Mouse (Mus musculus) midbrain, embryonic 13.5 days (tissue): Measurements from ENCODE around the gene Tubgcp2. TPM values are rescaled to one million over a fixed set of nuclear protein-coding genes. Genes with fewer than 3 reads are reported as not detected.

Source experiments
- ATAC-seq: fragments of 200-750 bp; cut with Nextera tagmentation; 2 replicates; pipeline ENCODE4 v1.8.0; 2017; ENCODE audit warnings: mild to moderate bottlenecking, moderate TSS enrichment, moderate library complexity
- H3K27ac ChIP-seq: fragments of 300-500 bp; sonication (generic); 2 replicates; pipeline ENCODE4 v1.5.1; 2015; ENCODE audit warnings: inconsistent platforms, mild to moderate bottlenecking, moderate library complexity
- H3K27me3 ChIP-seq: fragments of 300-500 bp; sonication (generic); 2 replicates; pipeline ENCODE4 v1.6.1; 2015; ENCODE audit warnings: mild to moderate bottlenecking, inconsistent platforms
- H3K36me3 ChIP-seq: fragments of 300-500 bp; sonication (generic); 2 replicates; pipeline ENCODE4 v1.6.1; 2015; ENCODE audit warnings: mild to moderate bottlenecking, inconsistent platforms
- H3K4me1 ChIP-seq: fragments of 300-500 bp; sonication (generic); replicated peaks from 2 replicates; pipeline ENCODE4 v1.6.1; 2015; ENCODE audit warnings: inconsistent platforms
- H3K4me2 ChIP-seq: fragments of 300-500 bp; sonication (generic); replicated peaks from 2 replicates; pipeline ENCODE4 v1.6.1; 2015; ENCODE audit warnings: moderate library complexity, mild to moderate bottlenecking, inconsistent platforms
- H3K4me3 ChIP-seq: fragments of 300-500 bp; sonication (generic); replicated peaks from 2 replicates; pipeline ENCODE4 v1.5.1; 2015; ENCODE audit warnings: mild to moderate bottlenecking, inconsistent platforms
- H3K9ac ChIP-seq: fragments of 300-500 bp; sonication (generic); replicated peaks from 2 replicates; pipeline ENCODE4 v1.6.1; 2015; ENCODE audit warnings: mild to moderate bottlenecking, inconsistent platforms
- H3K9me3 ChIP-seq: fragments of 300-500 bp; sonication (generic); 2 replicates; pipeline ENCODE4 v1.6.1; 2016; ENCODE audit warnings: mild to moderate bottlenecking, inconsistent platforms
- WGBS: fragments of 180-500 bp; shearing (Covaris S2); methylation state at CpG from one replicate; pipeline ENCODE4 v1.1.7; 2015; 5-methylcytosine and 5-hydroxymethylcytosine counted together
- polyA plus RNA-seq: library from polyadenylated mRNA; unstranded; fragments of >200 nt; fragmentation: Nextera tagmentation; extraction: Ambion mirVana; gene quantifications from 2 replicates; pipeline ENCODE4 v1.2.1, GENCODE M21; 2015

Gene Tubgcp2
- 61.1 and 62.9 TPM in 2 replicates for polyA plus RNA-seq

- peak within 1 kb of the TSS; percentile 90 for H3K9ac ChIP-seq
- ATAC-seq, result peak; percentile 97
- H3K4me2 ChIP-seq, result peak within 1 kb of the TSS; percentile 92
- H3K9me3 ChIP-seq, result no peaks in the 10 kb centered on the region
- 0 out of 2 replicates have a peak, but pooled peaks cover 10% of the 10 kb centered on the region for H3K27me3 ChIP-seq
- WGBS, result under 1% methylated on average over 68 of the region's 69 CpGs
- H3K4me1 ChIP-seq, result peaks cover 26% of the 10 kb centered on the region
- H3K36me3 ChIP-seq, result peaks cover 44% of the 10 kb centered on the region
- H3K4me3 ChIP-seq, result peak within 1 kb of the TSS; percentile 89
- peak within 1 kb of the TSS; percentile 88 for H3K27ac ChIP-seq
These were observed at the start of gene Tubgcp2, which contains the start of gene Zfp511 for GRCm38 (mm10) chr7:140036281-140037170. Gene Tubgcp2, minus strand, starts transcription at chr7:140036669. Gene Zfp511, plus strand, starts transcription at chr7:140036391.

- Histone ChIP-seq H3K36me3 (no peaks in the 10 kb centered on the region), H3K9me3 (no peaks in the 10 kb centered on the region), H3K4me1 (peaks cover 38% of the 10 kb centered on the region), H3K4me3 (peak within 1 kb of the TSS; percentile 50), H3K4me2 (peak within 1 kb of the TSS; percentile 76), H3K27ac (peak within 1 kb of the TSS; percentile 94), H3K27me3 (peaks cover 38% of the 10 kb centered on the region), H3K9ac (peak within 1 kb of the TSS; percentile 69)
- WGBS, result 6% methylated on average over 18 of the region's 18 CpGs
- peak; percentile 83 for ATAC-seq
These were observed 45.8 kb upstream of the Tubgcp2 start, which contains the start of gene Caly for GRCm38 (mm10) chr7:140082242-140082678. Gene Caly, minus strand, starts transcription at chr7:140082548.

GRCm38 (mm10) chr7:140081408-140082241, 45.2 kb upstream of the Tubgcp2 start:
- peak overlapping the region; percentile 94 for H3K27ac ChIP-seq
- H3K4me1 ChIP-seq, result peaks cover 38% of the 10 kb centered on the region
- ATAC-seq, result peak; percentile 44
- no peaks in the 10 kb centered on the region for H3K9me3 ChIP-seq
- WGBS, result 9% methylated on average over 20 of the region's 20 CpGs
- H3K4me3 ChIP-seq, result peak overlapping the region; percentile 50
- peak overlapping the region; percentile 76 for H3K4me2 ChIP-seq
- peak overlapping the region; percentile 69 for H3K9ac ChIP-seq
- H3K36me3 ChIP-seq, result no peaks in the 10 kb centered on the region
- peaks cover 39% of the 10 kb centered on the region for H3K27me3 ChIP-seq

- peak overlapping the region; percentile 76 for H3K4me2 ChIP-seq
- peak overlapping the region; percentile 94 for H3K27ac ChIP-seq
- peak overlapping the region; percentile 50 for H3K4me3 ChIP-seq
- H3K27me3 ChIP-seq, result peaks cover 47% of the 10 kb centered on the region
- peak overlapping the region; percentile 76 for H3K9ac ChIP-seq
- 2% methylated on average over 24 of the region's 24 CpGs for WGBS
- no peaks in the 10 kb centered on the region for H3K36me3 ChIP-seq
- H3K9me3 ChIP-seq, result no peaks in the 10 kb centered on the region
- peaks cover 38% of the 10 kb centered on the region for H3K4me1 ChIP-seq
- peak; percentile 77 for ATAC-seq
These were observed 44.2 kb upstream of the Tubgcp2 start for GRCm38 (mm10) chr7:140080503-140081156.

GRCm38 (mm10) chr7:140078711-140079110, 42.2 kb upstream of the Tubgcp2 start:
- H3K4me2 ChIP-seq, result 0 out of 2 replicates have a peak overlapping the region, but pooled peaks have one; percentile 76

GRCm38 (mm10) chr7:140077698-140078097, 41.2 kb upstream of the Tubgcp2 start:
- H3K27me3 ChIP-seq, result peaks cover 57% of the 10 kb centered on the region
- 0 out of 2 replicates have a peak overlapping the region, but pooled peaks have one; percentile 10 for H3K9ac ChIP-seq
- no peak for ATAC-seq
- H3K4me1 ChIP-seq, result peaks cover 34% of the 10 kb centered on the region
- H3K36me3 ChIP-seq, result peaks cover 11% of the 10 kb centered on the region; the same call in 1 of the 2 replicates
- no peaks in the 10 kb centered on the region for H3K9me3 ChIP-seq
- no peak overlapping the region for H3K4me3 ChIP-seq
- H3K27ac ChIP-seq, result no peak overlapping the region
- H3K4me2 ChIP-seq, result no peak overlapping the region
- 77% methylated on average over 6 of the region's 6 CpGs for WGBS

More at GRCm38 (mm10) chr7:140078711-140079110, 42.2 kb upstream of the Tubgcp2 start:
- H3K9me3 ChIP-seq, result no peaks in the 10 kb centered on the region
- H3K4me3 ChIP-seq, result no peak overlapping the region
- 6% methylated on average over 5 of the region's 5 CpGs for WGBS
- no peak overlapping the region for H3K27ac ChIP-seq
- peaks cover 52% of the 10 kb centered on the region for H3K27me3 ChIP-seq
- H3K4me1 ChIP-seq, result peaks cover 38% of the 10 kb centered on the region
- H3K36me3 ChIP-seq, result 0 out of 2 replicates have a peak, but pooled peaks cover 2% of the 10 kb centered on the region
- H3K9ac ChIP-seq, result no peak overlapping the region
- no peak for ATAC-seq

- H3K4me1 ChIP-seq, result 0 out of 2 replicates have a peak, but pooled peaks cover under 1% of the 10 kb centered on the region
- H3K27me3 ChIP-seq, result peaks cover 95% of the 10 kb centered on the region
- H3K9ac ChIP-seq, result no peak overlapping the region
- H3K36me3 ChIP-seq, result peaks cover 39% of the 10 kb centered on the region
- no peaks in the 10 kb centered on the region for H3K9me3 ChIP-seq
- H3K27ac ChIP-seq, result no peak overlapping the region
- ATAC-seq, result peak; percentile 55; the same call in 1 of the 2 replicates
- no peak overlapping the region; the same call in 1 of the 2 replicates for H3K4me3 ChIP-seq
- WGBS, result 27% methylated on average over 39 of the region's 39 CpGs
- H3K4me2 ChIP-seq, result peak overlapping the region; percentile 35
These were observed 33.7 kb upstream of the Tubgcp2 start for GRCm38 (mm10) chr7:140070042-140070711.

GRCm38 (mm10) chr7:140067397-140067796, 30.9 kb upstream of the Tubgcp2 start:
- Histone ChIP-seq H3K4me1 (peaks cover 10% of the 10 kb centered on the region), H3K36me3 (peaks cover 25% of the 10 kb centered on the region), H3K4me2 (no peak overlapping the region), H3K4me3 (no peak overlapping the region), H3K27ac (no peak overlapping the region), H3K9ac (no peak overlapping the region), H3K9me3 (no peaks in the 10 kb centered on the region), H3K27me3 (peaks cover 98% of the 10 kb centered on the region)
- 64% methylated on average over 6 of the region's 6 CpGs for WGBS
- ATAC-seq, result no peak

- H3K9ac ChIP-seq, result no peak overlapping the region
- H3K9me3 ChIP-seq, result no peaks in the 10 kb centered on the region
- H3K27me3 ChIP-seq, result peaks cover 85% of the 10 kb centered on the region
- no peak overlapping the region for H3K27ac ChIP-seq
- peaks cover 52% of the 10 kb centered on the region for H3K4me1 ChIP-seq
- WGBS, result 16% methylated on average over 7 of the region's 7 CpGs
- no peak overlapping the region for H3K4me3 ChIP-seq
- no peak for ATAC-seq
- H3K36me3 ChIP-seq, result no peaks in the 10 kb centered on the region
- H3K4me2 ChIP-seq, result no peak overlapping the region
These were observed 26.6 kb upstream of the Tubgcp2 start for GRCm38 (mm10) chr7:140063092-140063491.

GRCm38 (mm10) chr7:140062307-140062706, 25.8 kb upstream of the Tubgcp2 start:
- ATAC-seq, result no peak
- WGBS, result 14% methylated on average over 11 of the region's 11 CpGs
- Histone ChIP-seq H3K4me3 (no peak overlapping the region), H3K9ac (no peak overlapping the region), H3K4me2 (peak overlapping the region; percentile 59; the same call in 1 of the 2 replicates), H3K36me3 (no peaks in the 10 kb centered on the region), H3K4me1 (peaks cover 58% of the 10 kb centered on the region), H3K9me3 (no peaks in the 10 kb centered on the region), H3K27ac (no peak overlapping the region), H3K27me3 (peaks cover 80% of the 10 kb centered on the region)

- Histone ChIP-seq H3K4me3 (peak overlapping the region; percentile 31), H3K36me3 (no peaks in the 10 kb centered on the region), H3K4me1 (peaks cover 63% of the 10 kb centered on the region), H3K27ac (no peak overlapping the region), H3K9ac (peak overlapping the region; percentile 49; the same call in 1 of the 2 replicates), H3K9me3 (no peaks in the 10 kb centered on the region), H3K4me2 (peak overlapping the region; percentile 59), H3K27me3 (peaks cover 80% of the 10 kb centered on the region)
- under 1% methylated on average over 6 of the region's 6 CpGs for WGBS
- no peak; the same call in none of the 2 replicates for ATAC-seq
These were observed 25.3 kb upstream of the Tubgcp2 start for GRCm38 (mm10) chr7:140061832-140062130.
